Mouse (Mus musculus) embryonic facial prominence, embryonic 13.5 days (tissue): ENCODE results near the gene Ppil1. TPM values are rescaled to one million over a fixed set of nuclear protein-coding genes. Genes with fewer than 3 reads are reported as not detected.
A peak's percentile ranks its signal among the peaks of the same experiment; 100 is the strongest.

ENCODE experiments used
- ATAC-seq: fragments of 200-750 bp; cut with Nextera tagmentation; 2 replicates; pipeline ENCODE4 v1.8.0; 2017; ENCODE audit warnings: low read depth; ENCODE audit not compliant: insufficient number of reproducible peaks, insufficient read depth, low FRiP score, low TSS enrichment
- H3K27ac ChIP-seq: fragments of 300-500 bp; sonication (generic); 2 replicates; pipeline ENCODE4 v1.5.1; 2015; ENCODE audit warnings: moderate library complexity, mild to moderate bottlenecking, inconsistent platforms
- H3K27me3 ChIP-seq: fragments of 300-500 bp; sonication (generic); 2 replicates; pipeline ENCODE4 v1.6.1; 2015; ENCODE audit warnings: mild to moderate bottlenecking, inconsistent platforms
- H3K36me3 ChIP-seq: fragments of 300-500 bp; sonication (generic); 2 replicates; pipeline ENCODE4 v1.6.1; 2015; ENCODE audit warnings: mild to moderate bottlenecking, inconsistent platforms
- H3K4me1 ChIP-seq: fragments of 300-500 bp; sonication (generic); 2 replicates; pipeline ENCODE4 v1.6.1; 2015; ENCODE audit warnings: inconsistent platforms
- H3K4me2 ChIP-seq: fragments of 300-500 bp; sonication (generic); 2 replicates; pipeline ENCODE4 v1.6.1; 2015; ENCODE audit warnings: moderate library complexity, mild to moderate bottlenecking, inconsistent platforms
- H3K4me3 ChIP-seq: fragments of 300-500 bp; sonication (generic); 2 replicates; pipeline ENCODE4 v1.5.1; 2015; ENCODE audit warnings: mild to moderate bottlenecking, inconsistent platforms
- H3K9ac ChIP-seq: fragments of 300-500 bp; sonication (generic); 2 replicates; pipeline ENCODE4 v1.6.1; 2015; ENCODE audit warnings: mild to moderate bottlenecking, inconsistent platforms
- H3K9me3 ChIP-seq: fragments of 300-500 bp; sonication (generic); 2 replicates; pipeline ENCODE4 v1.6.1; 2016; ENCODE audit warnings: inconsistent platforms
- WGBS: fragments of 180-500 bp; shearing (Covaris S2); methylation state at CpG from one replicate; pipeline ENCODE4 v1.1.7; 2015; ENCODE audit warnings: mixed read lengths; 5-methylcytosine and 5-hydroxymethylcytosine counted together
- polyA plus RNA-seq: library from polyadenylated mRNA; unstranded; fragments of >200 nt; fragmentation: Nextera tagmentation; extraction: Ambion mirVana; gene quantifications from 2 replicates; pipeline ENCODE4 v1.2.1, GENCODE M21; 2015

The Ppil1 gene
- polyA plus RNA-seq, 1 experiment from 2014 or later: 162 TPM

GRCm38 (mm10) chr17:29247881-29248280 is 16.1 kb downstream of the Ppil1 start:
- WGBS: 70% methylated on average over 13 of the region's 13 CpGs
- Histone ChIP-seq H3K36me3 (peaks cover 40% of the 10 kb centered on the region), H3K27ac (peak overlapping the region; percentile 58), H3K9me3 (no peaks in the 10 kb centered on the region), H3K27me3 (peaks cover 5% of the 10 kb centered on the region; the same call in 1 of the 2 replicates), H3K4me3 (no peak overlapping the region), H3K4me2 (no peak overlapping the region), H3K9ac (no peak overlapping the region), H3K4me1 (peaks cover 50% of the 10 kb centered on the region)
- ATAC-seq: no peak

DNA sequence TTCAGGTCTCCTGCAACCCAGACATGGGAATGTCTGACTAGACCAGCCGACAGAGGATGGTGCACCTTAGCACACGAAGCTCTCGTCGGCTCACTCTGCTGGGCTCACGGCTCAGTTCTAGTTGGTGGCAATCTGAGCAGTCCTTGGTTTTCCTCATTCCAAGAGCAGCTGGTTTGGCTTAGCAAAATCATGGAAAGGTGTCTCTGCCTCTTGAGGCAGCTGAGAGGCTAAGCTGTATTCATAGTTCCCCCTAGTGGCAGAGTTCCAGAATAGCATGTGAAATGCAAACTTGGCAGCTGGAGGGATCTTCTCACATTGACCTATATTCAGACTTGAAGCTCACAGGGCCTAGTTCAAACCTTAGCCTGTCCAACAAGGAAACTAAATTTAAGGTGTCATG is 17.4 kb downstream of the Ppil1 start:
- 12% methylated on average over 5 of the region's 5 CpGs for WGBS
- Histone ChIP-seq H3K4me3 (no peak overlapping the region), H3K9ac (no peak overlapping the region), H3K4me2 (no peak overlapping the region), H3K9me3 (no peaks in the 10 kb centered on the region), H3K27me3 (peaks cover 9% of the 10 kb centered on the region), H3K27ac (no peak overlapping the region), H3K36me3 (peaks cover 29% of the 10 kb centered on the region), H3K4me1 (peaks cover 41% of the 10 kb centered on the region)
- ATAC-seq: 0 out of 2 replicates have a peak, but pooled peaks have one; percentile 63

GRCm38 (mm10) chr17:29245725-29246124 is 18.3 kb downstream of the Ppil1 start:
- H3K4me3 ChIP-seq: no peak overlapping the region
- peaks cover 21% of the 10 kb centered on the region for H3K36me3 ChIP-seq
- H3K4me2 ChIP-seq: no peak overlapping the region
- WGBS: 36% methylated on average over 7 of the region's 7 CpGs
- no peak for ATAC-seq
- H3K27ac ChIP-seq: peak overlapping the region; percentile 58; the same call in 1 of the 2 replicates
- H3K9me3 ChIP-seq: no peaks in the 10 kb centered on the region
- H3K9ac ChIP-seq: no peak overlapping the region
- peaks cover 10% of the 10 kb centered on the region for H3K27me3 ChIP-seq
- peaks cover 40% of the 10 kb centered on the region for H3K4me1 ChIP-seq

DNA sequence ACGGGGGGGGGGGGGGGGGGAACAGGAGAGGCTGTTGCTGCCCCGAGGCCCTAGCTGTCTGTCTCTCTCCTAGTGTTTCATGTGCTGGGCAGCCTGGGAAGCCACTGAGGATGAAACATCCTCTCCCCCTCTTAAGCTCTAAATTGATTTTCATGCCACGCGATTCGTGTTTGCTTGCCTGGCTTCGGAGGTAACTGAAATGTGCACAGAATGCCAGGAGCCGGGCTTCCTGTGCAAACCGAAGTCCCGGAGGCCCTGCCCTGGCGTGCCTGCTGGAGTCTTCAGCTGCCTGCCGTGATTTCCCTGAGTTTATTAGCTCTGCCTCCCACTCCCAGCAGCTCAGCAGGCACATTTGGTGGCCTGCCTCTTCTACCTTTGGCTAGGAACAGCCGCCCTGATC is 19.1 kb downstream of the Ppil1 start:
- peaks cover 16% of the 10 kb centered on the region for H3K27me3 ChIP-seq
- peaks cover 13% of the 10 kb centered on the region for H3K36me3 ChIP-seq
- peaks cover 40% of the 10 kb centered on the region for H3K4me1 ChIP-seq
- peak overlapping the region; percentile 3; the same call in 1 of the 2 replicates for H3K9ac ChIP-seq
- WGBS: 7% methylated on average over 11 of the region's 12 CpGs
- no peak overlapping the region for H3K4me3 ChIP-seq
- H3K27ac ChIP-seq: peak overlapping the region; percentile 58; the same call in 1 of the 2 replicates
- H3K9me3 ChIP-seq: no peaks in the 10 kb centered on the region
- H3K4me2 ChIP-seq: peak overlapping the region; percentile 34
- no peak for ATAC-seq

DNA sequence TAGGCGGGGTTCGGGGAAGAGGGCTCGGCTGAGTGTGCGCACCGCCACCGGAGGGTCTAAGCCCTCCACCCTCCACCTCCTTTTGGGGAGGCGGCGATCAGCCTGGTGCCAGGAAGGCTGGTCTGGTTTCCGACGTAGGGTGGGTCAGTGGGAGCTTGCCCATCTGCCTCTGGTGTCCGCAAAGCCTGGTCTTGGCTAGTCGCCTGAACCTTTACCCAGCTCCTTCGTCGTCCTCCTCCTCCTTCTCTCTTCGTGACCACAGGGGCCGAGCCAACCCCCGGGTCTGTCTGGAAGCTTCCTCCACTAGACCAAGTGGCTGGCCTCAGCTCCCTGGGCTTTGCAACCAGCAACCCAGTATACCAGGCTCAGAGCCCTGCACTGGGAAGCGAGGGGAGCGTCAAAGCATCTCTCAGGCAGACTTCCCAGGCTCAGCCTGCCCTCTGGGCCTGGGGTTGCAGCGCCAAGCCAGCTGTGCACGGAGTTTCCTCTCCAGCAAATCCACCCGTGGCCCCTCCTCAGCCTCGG is 25.5 kb downstream of the Ppil1 start:
- 2% methylated on average over 23 of the region's 23 CpGs for WGBS
- Histone ChIP-seq H3K9me3 (no peaks in the 10 kb centered on the region), H3K4me3 (peak overlapping the region; percentile 67), H3K27me3 (peaks cover 53% of the 10 kb centered on the region), H3K9ac (peak overlapping the region; percentile 75), H3K4me1 (peaks cover 37% of the 10 kb centered on the region), H3K27ac (no peak overlapping the region), H3K36me3 (no peaks in the 10 kb centered on the region), H3K4me2 (peak overlapping the region; percentile 99)
- ATAC-seq: no peak; the same call in 1 of the 2 replicates

- H3K36me3 ChIP-seq: no peaks in the 10 kb centered on the region
- H3K27me3 ChIP-seq: peaks cover 50% of the 10 kb centered on the region
- peak within 1 kb of the TSS; percentile 99 for H3K4me2 ChIP-seq
- peaks cover 41% of the 10 kb centered on the region for H3K4me1 ChIP-seq
- H3K4me3 ChIP-seq: peak within 1 kb of the TSS; percentile 67
- WGBS: under 1% methylated on average over 57 of the region's 73 CpGs
- no peak within 1 kb of the TSS for H3K27ac ChIP-seq
- peak; percentile 40; the same call in 1 of the 2 replicates for ATAC-seq
- peak within 1 kb of the TSS; percentile 75 for H3K9ac ChIP-seq
- no peaks in the 10 kb centered on the region for H3K9me3 ChIP-seq
These were observed 26.1 kb downstream of the Ppil1 start, which contains the start of gene Cpne5 for GRCm38 (mm10) chr17:29237772-29238420. Cpne5 (minus strand) TSS chr17:29238167.

GRCm38 (mm10) chr17:29237267-29237771 is 26.7 kb downstream of the Ppil1 start:
- ATAC-seq: no peak
- Histone ChIP-seq H3K27me3 (peaks cover 50% of the 10 kb centered on the region), H3K9me3 (no peaks in the 10 kb centered on the region), H3K4me2 (peak overlapping the region; percentile 99), H3K36me3 (no peaks in the 10 kb centered on the region), H3K27ac (no peak overlapping the region), H3K4me3 (peak overlapping the region; percentile 67), H3K4me1 (peaks cover 41% of the 10 kb centered on the region), H3K9ac (peak overlapping the region; percentile 75)
- under 1% methylated on average over 32 of the region's 32 CpGs for WGBS

DNA sequence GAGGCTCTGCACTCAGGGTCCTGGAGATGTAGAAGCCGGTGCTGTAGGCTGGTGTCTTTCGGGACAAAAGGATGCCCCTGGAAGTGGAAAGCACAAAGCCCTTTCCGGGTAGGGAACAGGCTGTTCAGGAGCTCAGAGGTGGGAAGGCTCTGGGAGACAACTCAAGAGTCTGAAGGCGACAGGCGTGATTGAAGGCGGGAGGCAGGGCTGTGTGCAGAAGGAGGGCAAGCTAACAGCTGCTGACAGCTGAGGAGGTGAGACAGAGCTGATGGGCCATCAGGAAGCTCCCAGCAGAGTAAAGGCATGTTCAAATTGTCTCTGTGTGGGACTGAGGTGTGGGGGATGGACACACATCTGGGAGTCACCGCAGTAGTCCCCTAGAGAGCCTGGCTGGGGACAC is 27.9 kb downstream of the Ppil1 start:
- no peaks in the 10 kb centered on the region for H3K36me3 ChIP-seq
- ATAC-seq: no peak
- H3K4me1 ChIP-seq: peaks cover 41% of the 10 kb centered on the region
- WGBS: 67% methylated on average over 7 of the region's 7 CpGs
- H3K9me3 ChIP-seq: no peaks in the 10 kb centered on the region
- peak overlapping the region; percentile 67; the same call in 1 of the 2 replicates for H3K4me3 ChIP-seq
- H3K9ac ChIP-seq: 0 out of 2 replicates have a peak overlapping the region, but pooled peaks have one; percentile 75
- no peak overlapping the region for H3K27ac ChIP-seq
- peak overlapping the region; percentile 99 for H3K4me2 ChIP-seq
- peaks cover 45% of the 10 kb centered on the region for H3K27me3 ChIP-seq

DNA sequence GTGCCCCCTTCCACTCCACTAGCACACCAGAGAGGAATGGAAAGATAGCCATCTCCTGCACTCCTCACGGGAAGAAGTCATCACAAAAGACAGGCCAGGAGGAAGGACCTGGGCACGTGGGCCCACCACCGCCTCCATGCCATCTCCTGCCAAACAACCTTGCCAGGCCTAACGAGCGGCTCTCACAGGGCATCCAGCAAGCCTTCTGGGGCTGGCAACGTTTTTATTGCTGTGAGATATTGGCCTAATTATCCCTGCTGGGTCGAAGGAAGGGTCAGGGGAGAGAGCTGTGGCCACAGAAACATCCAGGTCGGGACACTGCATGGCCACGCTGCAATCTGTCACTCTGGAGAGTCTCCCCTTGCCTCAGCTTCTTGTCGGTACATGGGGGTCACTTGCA is 32.9 kb downstream of the Ppil1 start:
- Histone ChIP-seq H3K9ac (no peak overlapping the region), H3K4me1 (peaks cover 28% of the 10 kb centered on the region), H3K36me3 (no peaks in the 10 kb centered on the region), H3K27me3 (peaks cover 14% of the 10 kb centered on the region), H3K27ac (no peak overlapping the region), H3K4me3 (no peak overlapping the region), H3K4me2 (no peak overlapping the region), H3K9me3 (no peaks in the 10 kb centered on the region)
- no peak for ATAC-seq
- 87% methylated on average over 10 of the region's 10 CpGs for WGBS

DNA sequence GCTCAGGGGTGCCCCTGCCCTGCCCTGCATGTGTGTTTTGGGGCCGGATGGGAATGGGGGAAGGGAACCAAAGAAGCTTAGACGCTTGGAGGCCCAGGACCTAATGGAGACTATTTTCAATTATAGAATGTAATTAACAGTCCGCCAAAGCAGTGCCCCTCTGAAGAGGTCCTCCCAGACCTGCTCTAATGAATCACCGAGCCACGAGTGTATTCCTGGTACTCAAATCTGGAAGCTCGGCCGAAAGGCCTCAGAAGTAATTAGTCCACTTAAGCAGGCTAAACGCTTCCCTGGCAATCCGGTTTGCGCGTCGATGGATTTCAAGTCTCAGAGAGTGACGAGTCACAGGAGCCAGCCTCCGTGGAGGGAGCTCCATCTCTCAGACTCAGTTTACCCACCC is 43.4 kb downstream of the Ppil1 start:
- Histone ChIP-seq H3K36me3 (no peaks in the 10 kb centered on the region), H3K9me3 (no peaks in the 10 kb centered on the region), H3K27ac (no peak overlapping the region), H3K4me1 (peaks cover 14% of the 10 kb centered on the region), H3K27me3 (peaks cover 9% of the 10 kb centered on the region), H3K4me2 (no peak overlapping the region), H3K9ac (no peak overlapping the region), H3K4me3 (no peak overlapping the region)
- WGBS: 68% methylated on average over 14 of the region's 14 CpGs
- ATAC-seq: no peak

GRCm38 (mm10) chr17:29218017-29218416 is 46.0 kb downstream of the Ppil1 start:
- Histone ChIP-seq H3K4me1 (peaks cover 28% of the 10 kb centered on the region), H3K36me3 (no peaks in the 10 kb centered on the region), H3K27ac (0 out of 2 replicates have a peak overlapping the region, but pooled peaks have one; percentile 22), H3K4me3 (no peak overlapping the region), H3K4me2 (no peak overlapping the region), H3K9ac (no peak overlapping the region), H3K27me3 (peaks cover 24% of the 10 kb centered on the region), H3K9me3 (no peaks in the 10 kb centered on the region)
- ATAC-seq: no peak
- 35% methylated on average over 5 of the region's 5 CpGs for WGBS

GRCm38 (mm10) chr17:29216078-29216477 is 47.9 kb downstream of the Ppil1 start:
- Histone ChIP-seq H3K4me3 (no peak overlapping the region), H3K4me1 (peaks cover 28% of the 10 kb centered on the region), H3K9me3 (no peaks in the 10 kb centered on the region), H3K27me3 (peaks cover 24% of the 10 kb centered on the region), H3K9ac (no peak overlapping the region), H3K4me2 (no peak overlapping the region), H3K27ac (no peak overlapping the region), H3K36me3 (no peaks in the 10 kb centered on the region)
- WGBS: 48% methylated on average over 7 of the region's 7 CpGs
- no peak for ATAC-seq
